Mouse (Mus musculus): ENCODE results near the gene Gm20604. TPM values are rescaled to one million over a fixed set of nuclear protein-coding genes. Genes with fewer than 3 reads are reported as not detected.

Gm20604 gene
- polyA plus RNA-seq, 1 experiment = 29.1 TPM

GRCm38 (mm10) chr12:102696635-102697354 lies 61.7 kb downstream of the Gm20604 start:
- H3K4me3 ChIP-seq (ENCODE audit: insufficient read depth, low read length) = no peak overlapping the region
- peaks cover 25% of the 10 kb centered on the region for H3K4me1 ChIP-seq (ENCODE audit: control insufficient read depth, insufficient read depth, low read length)
- peak overlapping the region; percentile 1; the same call in 1 of the 2 replicates for H3K27ac ChIP-seq (ENCODE audit: insufficient read depth, low read length)
- TF ChIP-seq CTCF (IDR thresholded peaks at IDR 0.05; ENCODE audit: extremely low read depth, insufficient read depth, low read length) = no peak
- TF ChIP-seq POLR2A (IDR thresholded peaks at IDR 0.05; ENCODE audit: extremely low read depth, insufficient read depth, low read length) = no peak

GRCm38 (mm10) chr12:102695369-102696239 lies 62.9 kb downstream of the Gm20604 start:
- Histone ChIP-seq H3K4me1 (ENCODE audit: control insufficient read depth, insufficient read depth, low read length) (peaks cover 23% of the 10 kb centered on the region), H3K27ac (ENCODE audit: insufficient read depth, low read length) (no peak overlapping the region), H3K4me3 (ENCODE audit: insufficient read depth, low read length) (no peak overlapping the region)
- no peak for TF ChIP-seq CTCF (IDR thresholded peaks at IDR 0.05; ENCODE audit: extremely low read depth, insufficient read depth, low read length)
- TF ChIP-seq POLR2A (IDR thresholded peaks at IDR 0.05; ENCODE audit: extremely low read depth, insufficient read depth, low read length) = no peak

- Histone ChIP-seq H3K4me3 (ENCODE audit: insufficient read depth, low read length) (no peak overlapping the region), H3K4me1 (ENCODE audit: control insufficient read depth, insufficient read depth, low read length) (peaks cover 7% of the 10 kb centered on the region)
- TF ChIP-seq POLR2A (IDR thresholded peaks at IDR 0.05; ENCODE audit: extremely low read depth, insufficient read depth, low read length) (no peak), CTCF (IDR thresholded peaks at IDR 0.05; ENCODE audit: extremely low read depth, insufficient read depth, low read length) (no peak)
These were observed 66.7 kb downstream of the Gm20604 start for GRCm38 (mm10) chr12:102691761-102692160.

More at GRCm38 (mm10) chr12:102691761-102692160, 66.7 kb downstream of the Gm20604 start:
- no peak overlapping the region for H3K27ac ChIP-seq (ENCODE audit: insufficient read depth, low read length)

Other genes starting within 250 kb of the Gm20604 start
- gene Chga, start 203.7 kb downstream of the Gm20604 start, polyA plus RNA-seq (2012; rRNA removed) = 121 and 134 TPM in 2 replicates
- 42.6 and 42.7 TPM in 2 replicates for gene Itpk1, start 53.7 kb downstream of the Gm20604 start, polyA plus RNA-seq (2012; rRNA removed)
- 10.7 and 11.0 TPM in 2 replicates for gene Moap1, start 15.0 kb downstream of the Gm20604 start, polyA plus RNA-seq (2012; rRNA removed)
- gene Tmem251, start 14.9 kb downstream of the Gm20604 start, polyA plus RNA-seq (2012; rRNA removed) = 3.9 and 4.0 TPM in 2 replicates
- gene Gm28051, start 907 bp downstream of the Gm20604 start, polyA plus RNA-seq (2012; rRNA removed) = not detected in 2 replicates
- gene Gon7, start 869 bp downstream of the Gm20604 start, polyA plus RNA-seq (2012; rRNA removed) = 10.8 and 11.2 TPM in 2 replicates
- 31.7 and 33.6 TPM in 2 replicates for gene Ubr7, start 705 bp downstream of the Gm20604 start, polyA plus RNA-seq (2012; rRNA removed)
- 12.3 and 12.4 TPM in 2 replicates for gene Btbd7, start 119.8 kb upstream of the Gm20604 start, polyA plus RNA-seq (2012; rRNA removed)
- not detected in 2 replicates for gene Cox8c, start 140.6 kb upstream of the Gm20604 start, polyA plus RNA-seq (2012; rRNA removed)
- gene Unc79, start 190.2 kb upstream of the Gm20604 start, polyA plus RNA-seq (2012; rRNA removed) = 39.9 and 40.3 TPM in 2 replicates

All from cortical plate, adult 2 months (tissue).